Mouse (Mus musculus): ENCODE measurements around the gene Cmss1. TPM values are rescaled to one million over a fixed set of nuclear protein-coding genes. Genes with fewer than 3 reads are reported as not detected.

Cmss1 gene
- total RNA-seq, 2 experiments from 2014 or later = 66.4 to 77.2 TPM

DNA sequence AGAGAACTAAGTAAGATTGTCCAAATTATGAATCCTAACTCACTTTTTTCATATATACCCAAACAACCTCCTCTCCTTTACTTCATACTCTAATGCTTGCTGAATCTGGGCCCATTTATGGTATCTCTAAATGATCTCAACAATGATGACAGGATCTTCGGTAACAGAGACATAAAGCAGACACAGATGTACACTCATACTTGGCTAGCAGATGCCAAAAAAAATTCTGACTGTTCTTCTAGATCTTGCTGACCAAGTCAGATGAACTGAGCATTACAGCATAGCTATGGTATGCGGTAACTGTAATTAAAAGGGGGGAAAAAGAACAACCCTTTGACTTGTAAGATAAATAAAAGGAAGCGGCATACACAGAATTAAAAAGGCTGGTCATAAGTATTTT, 43.2 kb downstream of the Cmss1 start:
- no peak for DNase-seq
- intact Hi-C loops (cut with DNase I) = no loop called here

DNA sequence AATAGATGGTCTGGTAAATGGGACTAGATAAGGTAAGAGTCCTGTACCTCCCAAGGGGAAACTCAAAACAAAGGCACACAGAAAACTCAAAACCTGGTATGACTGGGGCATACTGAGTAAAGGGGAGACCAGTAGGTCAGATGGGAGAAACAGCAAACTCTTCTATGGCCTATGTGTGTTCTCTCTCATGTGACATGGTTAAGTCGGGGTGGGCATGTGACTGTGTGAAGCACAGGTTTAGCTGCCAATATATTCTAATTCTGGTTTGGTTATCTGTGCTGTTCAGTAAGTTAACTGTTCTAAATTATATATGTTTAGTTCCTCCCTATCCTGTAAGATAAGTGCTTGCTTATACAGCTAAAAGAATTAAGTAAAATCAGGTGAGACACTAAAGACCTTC, 46.5 kb downstream of the Cmss1 start:
- DNase-seq = no peak
- intact Hi-C loops (cut with DNase I) = no loop called here

DNA sequence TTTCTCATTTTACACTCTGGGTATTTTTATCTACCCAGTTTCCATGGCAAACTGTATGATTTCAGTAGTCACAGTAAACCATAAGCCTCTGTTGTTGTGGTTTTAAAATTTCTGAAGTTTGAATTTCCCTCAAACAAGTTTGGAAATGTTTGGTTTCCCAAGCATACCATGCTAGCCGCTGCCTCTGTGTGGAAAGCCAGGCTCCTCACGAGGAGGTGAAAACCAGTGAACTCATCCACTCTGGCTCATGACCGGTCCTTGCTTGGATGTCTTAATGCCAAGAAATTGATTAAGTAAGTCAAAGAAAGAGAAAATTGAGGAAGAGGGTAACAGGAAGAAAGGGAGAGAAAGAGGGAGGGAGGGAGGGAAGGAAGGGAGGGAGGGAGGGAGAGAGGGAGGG, 48.4 kb downstream of the Cmss1 start:
- DNase-seq = no peak
- intact Hi-C loops (cut with DNase I) = no loop called here

DNA sequence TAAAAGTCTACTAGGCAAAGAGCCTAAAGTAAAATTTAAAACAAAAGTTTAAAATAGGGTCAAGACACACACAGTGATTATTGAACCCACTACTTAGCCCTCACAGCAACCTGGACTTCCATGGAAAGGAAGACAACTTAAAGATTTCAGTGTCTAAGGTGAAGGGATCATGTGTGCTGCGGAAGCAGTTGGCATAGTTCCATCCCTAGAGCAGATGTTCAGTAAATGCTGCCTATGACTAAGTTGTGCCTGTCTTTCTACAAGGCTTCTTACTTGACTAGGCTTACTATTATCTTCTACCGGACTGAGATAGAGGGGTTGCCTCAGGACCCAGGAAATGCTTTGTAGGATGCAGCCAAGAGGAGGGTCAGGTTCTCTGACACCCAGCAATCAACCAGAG, 50.4 kb downstream of the Cmss1 start:
- no peak for DNase-seq
- intact Hi-C loops (cut with DNase I) = loop anchor here (2.0 kb wide), 1 partner anchor 17 kb away; no protein-coding TSS in a partner anchor

- intact Hi-C loops (cut with DNase I) = loop anchor here (2.0 kb wide), 1 partner anchor 17 kb away; no protein-coding TSS in a partner anchor
- no peak for DNase-seq
These were observed 51.0 kb downstream of the Cmss1 start for GRCm38 (mm10) chr16:57555667-57556066.

GRCm38 (mm10) chr16:57554886-57555400, 51.7 kb downstream of the Cmss1 start:
- intact Hi-C loops (cut with DNase I) = no loop called here

DNA sequence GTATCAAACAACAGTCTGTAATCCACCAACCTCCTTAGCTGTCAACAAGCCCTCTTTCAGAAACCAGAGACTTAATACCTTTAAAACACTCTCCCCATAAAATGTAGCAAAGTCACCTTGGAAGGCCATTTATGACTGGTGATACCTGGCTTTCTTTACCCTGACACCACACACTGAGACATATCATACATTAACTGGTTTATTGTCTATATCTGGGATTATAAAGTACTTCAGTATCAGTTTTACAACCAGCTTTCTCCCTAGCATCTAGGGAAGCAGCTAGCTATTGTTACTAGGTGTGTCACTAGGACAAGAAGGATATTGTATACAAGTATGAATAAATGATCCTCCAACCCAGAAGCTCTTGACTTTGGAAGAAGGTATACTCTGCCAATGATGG, 53.4 kb downstream of the Cmss1 start:
- DNase-seq = no peak
- intact Hi-C loops (cut with DNase I) = no loop called here

More at GRCm38 (mm10) chr16:57554886-57555400, 51.7 kb downstream of the Cmss1 start:
- DNase-seq = no peak

GRCm38 (mm10) chr16:57552709-57553108, 54.0 kb downstream of the Cmss1 start:
- intact Hi-C loops (cut with DNase I) = no loop called here
- DNase-seq = no peak

GRCm38 (mm10) chr16:57551617-57552016, 55.0 kb downstream of the Cmss1 start:
- intact Hi-C loops (cut with DNase I) = no loop called here
- DNase-seq = no peak

- intact Hi-C loops (cut with DNase I) = no loop called here
- DNase-seq = no peak
These were observed 55.8 kb downstream of the Cmss1 start for GRCm38 (mm10) chr16:57550817-57551216.

DNA sequence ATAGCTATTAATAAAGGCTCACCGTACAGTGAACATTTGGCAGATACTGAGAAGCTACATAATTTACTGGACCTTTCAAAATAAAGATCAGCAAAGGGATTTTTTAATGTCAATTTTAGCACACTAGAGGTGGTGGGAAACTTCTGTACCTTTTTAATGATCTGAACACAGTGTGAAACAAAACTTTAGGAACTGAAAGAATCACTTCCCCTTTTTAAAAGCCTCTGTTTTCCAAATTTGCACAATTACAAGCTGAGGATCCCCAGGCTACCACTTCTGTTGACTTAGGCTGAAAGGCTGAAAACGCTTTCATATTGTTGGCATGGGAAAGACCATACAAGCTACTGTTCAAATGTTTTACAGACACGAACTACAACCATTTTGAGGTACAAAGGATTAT, 56.6 kb downstream of the Cmss1 start:
- intact Hi-C loops (cut with DNase I) = no loop called here
- no peak for DNase-seq

DNA sequence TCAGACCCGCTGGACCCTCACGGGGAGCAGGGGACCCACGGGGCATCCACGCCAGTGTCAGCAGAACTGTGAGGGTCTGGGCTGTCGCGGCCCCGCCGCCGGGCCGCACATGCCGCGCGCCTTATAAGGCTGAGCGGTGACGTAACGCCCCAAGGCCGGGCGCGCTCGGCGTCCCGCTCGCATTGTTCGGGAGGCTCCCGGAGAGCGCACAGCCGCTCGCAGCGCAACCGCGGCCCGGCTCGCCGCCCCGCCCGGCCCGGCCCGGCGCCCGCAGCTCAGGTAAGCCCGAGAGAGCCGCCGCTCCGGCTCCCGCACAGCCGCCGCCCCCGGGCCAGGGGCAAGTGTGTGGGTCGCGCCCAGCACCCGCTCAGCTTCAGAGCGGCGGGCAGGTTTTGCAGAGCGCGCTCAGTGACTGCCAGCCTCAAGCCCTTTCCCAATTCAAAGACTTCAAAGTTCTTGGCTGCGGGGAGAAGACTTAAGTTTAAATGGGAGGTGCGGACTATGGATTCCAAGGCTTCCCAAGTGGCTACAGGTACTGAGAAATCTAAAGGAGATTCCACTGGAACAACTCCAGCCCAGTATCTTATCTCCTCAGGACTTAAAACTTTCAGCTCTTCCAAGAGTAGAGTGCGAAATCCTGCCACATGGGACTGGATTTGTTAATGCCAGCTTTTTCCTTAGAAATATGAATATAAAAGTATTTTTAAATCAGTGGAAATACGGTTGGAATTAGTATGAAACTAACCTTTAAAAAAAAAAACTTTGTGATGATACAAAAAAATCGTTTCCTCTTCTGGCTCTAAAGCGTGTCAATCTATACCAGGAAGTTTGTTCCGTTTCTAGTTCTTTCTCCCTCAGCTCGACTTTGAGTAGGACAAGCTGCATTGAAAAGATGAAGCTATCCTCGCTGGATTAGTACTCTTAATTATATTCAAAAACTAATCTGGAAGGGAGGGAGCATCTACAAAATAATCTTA, 57.3 kb downstream of the Cmss1 start:
- intact Hi-C loops (cut with DNase I) = loop anchor here (5.0 kb wide), 1 partner anchor 127 kb away; no protein-coding TSS in a partner anchor
- peak; percentile 87 to 88 for DNase-seq

- intact Hi-C loops (cut with DNase I) = loop anchor here (5.0 kb wide), 1 partner anchor 126 kb away; no protein-coding TSS in a partner anchor
- no peak for DNase-seq
These were observed 58.1 kb downstream of the Cmss1 start for GRCm38 (mm10) chr16:57548608-57549007.

GRCm38 (mm10) chr16:57546355-57546754, 60.3 kb downstream of the Cmss1 start:
- no peak for DNase-seq
- intact Hi-C loops (cut with DNase I) = loop anchor here (5.0 kb wide), 1 partner anchor 124 kb away; no protein-coding TSS in a partner anchor

GRCm38 (mm10) chr16:57544441-57544840, 62.2 kb downstream of the Cmss1 start:
- DNase-seq = no peak
- intact Hi-C loops (cut with DNase I) = no loop called here

GRCm38 (mm10) chr16:57543243-57543642, 63.4 kb downstream of the Cmss1 start:
- intact Hi-C loops (cut with DNase I) = no loop called here
- no peak for DNase-seq

GRCm38 (mm10) chr16:57536511-57536910, 70.2 kb downstream of the Cmss1 start:
- no peak for DNase-seq
- intact Hi-C loops (cut with DNase I) = no loop called here

DNA sequence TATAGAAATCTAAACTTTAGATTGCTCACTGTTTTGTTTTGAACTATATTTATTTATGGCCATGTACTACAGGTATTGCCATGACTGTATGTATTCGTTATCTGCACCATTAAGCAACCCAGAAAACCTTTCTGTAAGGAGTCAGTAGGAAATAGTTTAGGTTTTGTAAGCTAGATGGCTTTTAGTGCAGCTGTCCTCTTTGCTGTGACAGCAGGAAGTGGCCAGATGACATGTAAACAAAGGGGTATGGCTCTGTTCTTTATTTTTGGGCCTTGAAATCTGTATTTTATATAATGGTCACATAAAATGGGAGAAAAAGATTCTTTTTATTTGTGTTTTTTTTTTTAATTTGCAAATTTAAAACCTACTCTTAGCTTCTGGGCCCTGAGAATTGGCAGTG, 71.9 kb downstream of the Cmss1 start:
- intact Hi-C loops (cut with DNase I) = loop anchor here (5.0 kb wide), 2 partner anchors 42 to 48 kb away; no protein-coding TSS in a partner anchor
- DNase-seq = no peak

DNA sequence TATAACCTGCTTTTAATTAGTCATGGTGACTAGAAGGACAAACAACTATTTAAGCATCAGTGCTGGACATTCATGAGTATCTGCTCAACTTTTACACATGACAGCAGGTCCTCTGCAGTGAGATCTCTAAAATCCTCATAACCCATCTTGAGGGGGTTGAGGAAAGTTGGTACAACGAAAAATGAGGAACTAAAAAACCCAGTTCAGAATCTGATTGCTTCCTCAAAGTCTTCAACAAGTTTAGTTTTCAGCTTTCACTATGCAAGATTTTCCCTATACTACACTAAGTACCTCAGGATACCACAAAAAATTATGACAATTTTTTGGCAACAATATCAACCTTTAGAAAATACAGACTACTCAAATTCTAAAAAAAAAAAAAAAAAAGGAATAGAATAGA, 72.3 kb downstream of the Cmss1 start:
- intact Hi-C loops (cut with DNase I) = loop anchor here (5.0 kb wide), 2 partner anchors 43 to 47 kb away; no protein-coding TSS in a partner anchor
- no peak for DNase-seq

- intact Hi-C loops (cut with DNase I) = loop anchor here (5.0 kb wide), 2 partner anchors 45 kb away; no protein-coding TSS in a partner anchor
- DNase-seq = no peak
These were observed 74.6 kb downstream of the Cmss1 start for GRCm38 (mm10) chr16:57532081-57532493.

DNA sequence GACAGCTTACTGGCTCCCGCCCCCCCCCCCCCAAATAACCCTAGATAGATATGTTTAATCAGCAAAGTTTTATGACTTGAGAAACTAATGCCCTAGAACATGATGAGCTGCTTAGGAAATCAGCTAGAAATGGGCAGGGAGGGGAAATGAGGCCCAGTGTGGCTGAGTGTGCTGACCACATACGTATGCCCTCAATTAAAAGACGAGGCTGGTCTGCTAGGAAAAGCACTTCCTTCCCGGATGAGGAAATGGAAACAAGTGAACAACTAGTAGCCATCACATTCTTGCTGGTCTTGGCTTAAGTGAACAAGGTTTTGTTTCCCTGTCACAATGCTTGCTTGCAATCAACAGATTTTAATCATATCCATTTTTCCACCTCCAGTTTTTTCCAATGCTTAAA, 76.1 kb downstream of the Cmss1 start:
- DNase-seq = no peak
- intact Hi-C loops (cut with DNase I) = loop anchor here (5.0 kb wide), 2 partner anchors 43 to 47 kb away; no protein-coding TSS in a partner anchor

Measured in heart, postnatal 36 days (tissue).